ENCODE assay signal across 20 mouse cellular contexts in the genomic region with DNA sequence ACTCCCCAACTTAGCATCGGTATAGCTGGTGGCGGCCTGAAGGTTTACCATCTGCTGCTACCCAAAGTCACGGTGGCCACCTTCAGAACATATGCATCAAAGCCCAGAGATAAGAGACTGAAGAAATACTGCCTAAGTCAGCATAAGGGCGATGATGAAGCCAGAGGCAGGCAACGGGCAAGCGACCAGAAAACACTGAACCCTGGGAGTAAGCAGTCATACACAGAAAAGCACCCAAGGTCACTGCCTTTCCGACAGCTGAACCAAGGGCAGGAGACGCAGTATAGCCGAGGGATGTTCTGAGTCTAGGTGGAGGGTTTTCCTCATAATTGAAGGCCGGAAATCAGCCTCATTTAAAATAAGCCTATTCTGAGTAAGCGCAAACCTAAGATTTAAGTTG.
DNase-seq lines count a peak whose midpoint lies in the region.
"Had no signal": no experiment of that assay in that cellular context is flagged by ENCODE, and none has a peak within 500 bp of the region (broad histone marks: within the 10 kb centered on the region; RNA-seq: fewer than 3 reads in every experiment).

No protein-coding gene starts in this region.

- H3K9me3 ChIP-seq in heart, embryonic 10.5 days = no peaks in the 10 kb centered on the region
- H3K9me3 ChIP-seq: forebrain, embryonic 10.5 days; hindbrain, embryonic 10.5 days; limb, embryonic 12.5 days; liver, embryonic 12.5 days had no signal

- peak overlapping the region; percentile 59 for H3K27ac ChIP-seq in heart, embryonic 10.5 days
- H3K27ac ChIP-seq: forebrain, embryonic 10.5 days; hindbrain, embryonic 10.5 days; limb, embryonic 12.5 days; liver, embryonic 12.5 days had no signal

- intact Hi-C loops in heart, postnatal 25 days (cut with DNase I) = no loop called here
- intact Hi-C loops in heart, postnatal 10 days (cut with DNase I) = no loop called here

- no peak overlapping the region for H3K4me3 ChIP-seq in heart, embryonic 10.5 days
- H3K4me3 ChIP-seq: forebrain, embryonic 10.5 days; hindbrain, embryonic 10.5 days; limb, embryonic 12.5 days; liver, embryonic 12.5 days had no signal

- no peaks in the 10 kb centered on the region for H3K36me3 ChIP-seq in heart, embryonic 10.5 days
- H3K36me3 ChIP-seq: hindbrain, embryonic 10.5 days; limb, embryonic 12.5 days; liver, embryonic 12.5 days had no signal

- 83% methylated on average over 11 of the region's 11 CpGs for WGBS in heart, embryonic 10.5 days

- no peaks in the 10 kb centered on the region for H3K27me3 ChIP-seq in heart, embryonic 10.5 days (ENCODE audit: insufficient read depth, poor library complexity, severe bottlenecking)
- H3K27me3 ChIP-seq: limb, embryonic 12.5 days; liver, embryonic 12.5 days had no signal

- DNase-seq in heart, adult 18-20 months = peak; percentile 53 to 58
- DNase-seq in heart, postnatal 25 days (ENCODE audit: low spot score) = no peak
- DNase-seq in adrenal gland, postnatal 14 days = peak; percentile 79
- no peak for DNase-seq in heart, embryonic 10.5 days (ENCODE audit: low spot score)
- peak; percentile 68 for DNase-seq in heart, postnatal 10 days
- no peak for DNase-seq in thymus, postnatal 14 days
- no peak for DNase-seq in frontal cortex, postnatal 25 days (ENCODE audit: low spot score in 2 of 2)
- no peak for DNase-seq in layer of hippocampus, postnatal 25 days (ENCODE audit: extremely low spot score in 1 of 2, low spot score in 1 of 2)
- DNase-seq: B cell, adult 2 months; cerebellum, adult 18-20 months; gastrocnemius, postnatal 25 days; kidney, adult 9 months; kidney, postnatal 36 days; lung, embryonic 14.5 days; lung, postnatal 36 days; thymus, postnatal 36 days had no signal

- H3K4me1 ChIP-seq in heart, embryonic 10.5 days = peaks cover 63% of the 10 kb centered on the region
- H3K4me1 ChIP-seq: liver, embryonic 12.5 days had no signal

Comparison
In these comparisons a context has a peak if more than half of its experiments do, and no peak if none do; other contexts are left out.
1. DNase-seq: peak in heart, adult 18-20 months (2 of 2), adrenal gland, postnatal 14 days (single experiment) and heart, postnatal 10 days (2 of 2); none in heart, postnatal 25 days (single experiment), heart, embryonic 10.5 days (single experiment), thymus, postnatal 14 days (single experiment), frontal cortex, postnatal 25 days (0 of 2) and layer of hippocampus, postnatal 25 days (0 of 2).